Mouse (Mus musculus) cerebellum, adult 2 months (tissue): ENCODE measurements around the gene Gatd1. TPM values are rescaled to one million over a fixed set of nuclear protein-coding genes. Genes with fewer than 3 reads are reported as not detected.

ENCODE experiments used
- DNase-seq, 2 experiments: peaks; one replicate each; pipeline ENCODE4 v3.0.0; 2021
- H3K27ac ChIP-seq: fragments of 200-500 bp; 2 replicates; pipeline ENCODE4 v1.5.1; 2012; ENCODE audit warnings: low read length, control low read depth, inconsistent platforms; ENCODE audit not compliant: insufficient read depth
- H3K27me3 ChIP-seq: fragments of 200-500 bp; 2 replicates; pipeline ENCODE4 v1.6.1; 2012; ENCODE audit warnings: inconsistent platforms, mild to moderate bottlenecking, low read length, moderate library complexity; ENCODE audit not compliant: control insufficient read depth, insufficient read depth
- H3K4me1 ChIP-seq: fragments of 200-500 bp; 2 replicates; pipeline ENCODE4 v1.6.1; 2011; ENCODE audit warnings: low read length; ENCODE audit not compliant: control insufficient read depth, insufficient read depth
- H3K4me3 ChIP-seq: fragments of 200-500 bp; replicated peaks from 2 replicates; pipeline ENCODE3; 2011; ENCODE audit warnings: mild to moderate bottlenecking, low read depth, low read length, control low read depth; ENCODE audit not compliant: insufficient read depth
- CTCF ChIP-seq: fragments of 200-500 bp; IDR thresholded peaks from 2 replicates; pipeline ENCODE4 v1.5.1; 2011; ENCODE audit warnings: low read depth, mild to moderate bottlenecking, control low read depth, low read length, moderate library complexity, borderline replicate concordance; ENCODE audit not compliant: insufficient read depth
- POLR2A ChIP-seq: fragments of 200-500 bp; IDR thresholded peaks from 2 replicates; pipeline ENCODE4 v1.6.1; 2011; ENCODE audit warnings: low read length, control low read depth, borderline replicate concordance; ENCODE audit not compliant: insufficient read depth
- WGBS: fragments of 180-500 bp; shearing (Covaris S2); methylation state at CpG from one replicate; pipeline ENCODE4 v1.1.7; 2018; 5-methylcytosine and 5-hydroxymethylcytosine counted together
- polyA plus RNA-seq: library from polyadenylated mRNA; depleted of rRNA; stranded (reverse); fragments of >200 nt; gene quantifications from 2 replicates; pipeline ENCODE4 v1.2.3, GENCODE M21; 2012; rRNA removed

Gene Gatd1
- 48.1 and 49.2 TPM in 2 replicates for polyA plus RNA-seq

GRCm38 (mm10) chr7:141413809-141414584 lies at the start of gene Gatd1:
TSS of gene Gatd1 (minus strand) at chr7:141414136.
- Histone ChIP-seq H3K27ac (peak within 1 kb of the TSS; percentile 85), H3K27me3 (no peaks in the 10 kb centered on the region), H3K4me1 (peaks cover 15% of the 10 kb centered on the region), H3K4me3 (peak within 1 kb of the TSS; percentile 79)
- TF ChIP-seq POLR2A (peak; percentile 93), CTCF (0 out of 2 replicates have a peak, but pooled peaks have one; percentile 13)
- WGBS = under 1% methylated on average over 56 of the region's 56 CpGs
- DNase-seq = peak; percentile 99

- 37% methylated on average over 5 of the region's 5 CpGs for WGBS
- Histone ChIP-seq H3K27me3 (no peaks in the 10 kb centered on the region), H3K4me1 (peaks cover 50% of the 10 kb centered on the region), H3K27ac (no peak overlapping the region), H3K4me3 (peak overlapping the region; percentile 32)
- DNase-seq = no peak
- no peak for TF ChIP-seq CTCF
- TF ChIP-seq POLR2A = no peak
Measured at GRCm38 (mm10) chr7:141462333-141462821, 48.4 kb upstream of the Gatd1 start.

GRCm38 (mm10) chr7:141461521-141462332 lies 47.8 kb upstream of the Gatd1 start:
- TF ChIP-seq POLR2A (no peak), CTCF (no peak)
- WGBS = 4% methylated on average over 53 of the region's 59 CpGs
- DNase-seq = no peak
- H3K27me3 ChIP-seq = no peaks in the 10 kb centered on the region
- H3K27ac ChIP-seq = no peak overlapping the region
- H3K4me3 ChIP-seq = peak overlapping the region; percentile 32
- peaks cover 53% of the 10 kb centered on the region for H3K4me1 ChIP-seq

GRCm38 (mm10) chr7:141460391-141461113 lies 46.6 kb upstream of the Gatd1 start, which contains the start of gene Cracr2b:
TSS of gene Cracr2b (plus strand) at chr7:141461094.
- peak within 1 kb of the TSS; percentile 32 for H3K4me3 ChIP-seq
- WGBS = 68% methylated on average over 15 of the region's 15 CpGs
- no peaks in the 10 kb centered on the region for H3K27me3 ChIP-seq
- peak in 1 of 2 experiments; percentile 47 for DNase-seq
- peaks cover 58% of the 10 kb centered on the region for H3K4me1 ChIP-seq
- TF ChIP-seq CTCF (no peak), POLR2A (no peak)
- peak within 1 kb of the TSS; percentile 49; the same call in 1 of the 2 replicates for H3K27ac ChIP-seq

- no peak for TF ChIP-seq CTCF
- TF ChIP-seq POLR2A = no peak
- H3K27me3 ChIP-seq = no peaks in the 10 kb centered on the region
- H3K4me3 ChIP-seq = no peak overlapping the region
- H3K27ac ChIP-seq = peak overlapping the region; percentile 49; the same call in 1 of the 2 replicates
- H3K4me1 ChIP-seq = peaks cover 58% of the 10 kb centered on the region
- DNase-seq = no peak
- WGBS = 43% methylated on average over 5 of the region's 5 CpGs
Measured at GRCm38 (mm10) chr7:141460001-141460390, 46.1 kb upstream of the Gatd1 start.

GRCm38 (mm10) chr7:141459301-141459711 lies 45.4 kb upstream of the Gatd1 start:
- Histone ChIP-seq H3K27ac (peak overlapping the region; percentile 49), H3K4me1 (peaks cover 62% of the 10 kb centered on the region), H3K4me3 (no peak overlapping the region), H3K27me3 (no peaks in the 10 kb centered on the region)
- TF ChIP-seq CTCF = 0 out of 2 replicates have a peak, but pooled peaks have one; percentile 12
- no peak for TF ChIP-seq POLR2A
- DNase-seq = peak; percentile 82 to 84
- WGBS = 18% methylated on average over 17 of the region's 17 CpGs

- no peak overlapping the region for H3K4me3 ChIP-seq
- H3K27ac ChIP-seq = peak overlapping the region; percentile 49
- 81% methylated on average over 11 of the region's 11 CpGs for WGBS
- peaks cover 62% of the 10 kb centered on the region for H3K4me1 ChIP-seq
- H3K27me3 ChIP-seq = no peaks in the 10 kb centered on the region
- DNase-seq = no peak
- TF ChIP-seq CTCF (no peak), POLR2A (no peak)
Measured at GRCm38 (mm10) chr7:141458661-141459060, 44.7 kb upstream of the Gatd1 start.
